In the genomic region with DNA sequence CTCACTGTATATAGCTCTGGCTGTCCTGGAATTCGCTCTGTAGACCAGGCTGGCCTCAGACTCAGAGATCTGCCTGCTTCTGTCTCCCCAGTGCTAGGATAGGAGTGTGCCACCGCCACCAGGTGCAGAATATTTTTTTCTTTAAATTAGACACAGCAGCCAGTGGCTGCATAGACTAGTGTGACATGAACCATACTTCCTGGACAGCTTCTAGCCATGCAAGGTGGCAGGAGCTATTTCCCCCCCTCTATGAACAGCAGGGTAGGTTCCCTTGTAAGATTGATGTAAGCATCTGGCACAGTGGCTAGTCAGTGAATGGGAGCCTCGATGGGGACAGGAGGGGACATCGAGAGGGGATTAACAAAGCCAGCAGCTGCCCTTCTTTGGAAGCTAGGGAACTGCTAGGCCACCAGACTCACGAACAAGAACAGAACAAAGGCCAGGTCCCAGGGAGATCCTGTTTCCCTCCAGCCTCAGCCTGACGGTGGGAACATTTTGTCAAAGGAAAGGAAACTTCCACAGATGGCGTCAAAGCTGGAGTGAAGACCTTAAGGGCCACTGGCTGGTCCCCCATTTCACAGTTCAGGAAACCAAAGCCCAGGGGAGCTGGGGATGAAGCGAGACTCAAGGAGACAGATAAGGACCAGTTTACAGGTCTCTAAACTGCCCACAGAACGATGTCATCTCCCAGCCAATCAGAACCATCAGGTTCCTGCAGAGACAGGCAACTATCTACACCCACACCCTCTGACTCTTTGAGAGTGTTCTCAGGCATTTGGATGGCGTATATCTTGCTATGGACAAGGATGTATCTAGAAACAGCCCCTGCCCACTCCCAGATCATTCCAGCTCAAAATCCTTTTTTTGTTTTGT, we compare ENCODE assay signal across 18 mouse cellular contexts. TPM values are rescaled to one million over a fixed set of nuclear protein-coding genes. Genes with fewer than 3 reads are reported as not detected.
DNase-seq lines count a peak whose midpoint lies in the region; ATAC-seq and TF ChIP-seq lines count a peak whose summit lies in the region.
"Had no signal": no experiment of that assay in that cellular context is flagged by ENCODE, and none has a peak within 500 bp of the region (broad histone marks: within the 10 kb centered on the region; RNA-seq: fewer than 3 reads in every experiment).

No protein-coding gene starts in this region.

- intact Hi-C loops in heart, postnatal 14 days (cut with DNase I), result no loop called here

- ATAC-seq in heart, postnatal 0 days (ENCODE audit: insufficient read depth, low read depth), result no peak
- 0 out of 2 replicates have a peak, but pooled peaks have one; percentile 12 for ATAC-seq in megakaryocyte-erythroid progenitor cell, adult 5-6 weeks (replicated peaks; ENCODE audit: low FRiP score, low TSS enrichment, poor library complexity, severe bottlenecking)
- ATAC-seq: forebrain, embryonic 15.5 days had no signal

- no peaks in the 10 kb centered on the region for H3K79me2 ChIP-seq in CH12.LX (replicated peaks; ENCODE audit: control insufficient read depth, extremely low read depth, insufficient read depth, poor library complexity, severe bottlenecking)

- no peak for TF ChIP-seq EP300 in heart, postnatal 0 days (IDR thresholded peaks at IDR 0.05; ENCODE audit: low read depth)
- no peak for TF ChIP-seq EP300 in CH12.LX (IDR thresholded peaks at IDR 0.05; ENCODE audit: low read length)

- no peak for DNase-seq in heart, postnatal 0 days (ENCODE audit: low spot score)
- no peak for DNase-seq in heart, postnatal 14 days
- DNase-seq in CH12.LX (ENCODE audit: extremely low read depth), result no peak
- DNase-seq in c-Kit-positive CD71-positive TER-119-positive erythroid progenitor cells, embryonic 14.5 days (ENCODE audit: low spot score), result peak; percentile 59
- no peak for DNase-seq in right cerebral cortex, postnatal 25 days
- no peak for DNase-seq in thymus, postnatal 10 days (ENCODE audit: low spot score in 2 of 2)
- no peak for DNase-seq in layer of hippocampus, adult 9-11 months
- DNase-seq: adrenal gland, postnatal 36 days; cerebellum, adult 11-12 months; kidney, adult 18-20 months; lung, postnatal 36 days had no signal

- no peak for TF ChIP-seq CTCF in heart, postnatal 0 days (IDR thresholded peaks at IDR 0.05; ENCODE audit: low read depth)
- TF ChIP-seq CTCF in CH12.LX (conservative IDR thresholded peaks at IDR 0.05 in 1 of 2, IDR thresholded peaks at IDR 0.05 in 1 of 2; ENCODE audit: low read depth in 2 of 2, low read length in 2 of 2), result no peak

- no peaks in the 10 kb centered on the region for H3K9me3 ChIP-seq in heart, postnatal 0 days (replicated peaks; ENCODE audit: control insufficient read depth, low read length)
- no peaks in the 10 kb centered on the region for H3K9me3 ChIP-seq in CH12.LX (replicated peaks; ENCODE audit: low read length)
- H3K9me3 ChIP-seq: forebrain, embryonic 15.5 days; hindbrain, embryonic 13.5 days; neural tube, embryonic 15.5 days had no signal

- no peak overlapping the region for H3K4me3 ChIP-seq in heart, postnatal 0 days (ENCODE audit: low read depth, low read length)
- no peak overlapping the region for H3K4me3 ChIP-seq in CH12.LX (replicated peaks in 1 of 3; ENCODE audit: low read depth in 2 of 3, low read length in 2 of 3, poor library complexity in 1 of 3)
- H3K4me3 ChIP-seq: forebrain, embryonic 15.5 days; hindbrain, embryonic 13.5 days; left cerebral cortex, adult 2 months; neural tube, embryonic 15.5 days had no signal

- no peak for TF ChIP-seq POLR2A in CH12.LX (IDR thresholded peaks at IDR 0.05; ENCODE audit: low read depth, low read length)

- TF ChIP-seq RAD21 in CH12.LX (IDR thresholded peaks at IDR 0.05; ENCODE audit: low read depth, low read length), result no peak

- WGBS in heart, postnatal 0 days, result 60% methylated on average over 10 of the region's 10 CpGs

- H3K36me3 ChIP-seq in heart, postnatal 0 days (replicated peaks; ENCODE audit: control insufficient read depth, insufficient read depth, low read length), result no peaks in the 10 kb centered on the region
- peaks cover 0 to 20% of the 10 kb centered on the region in 2 experiments for H3K36me3 ChIP-seq in CH12.LX (replicated peaks in 1 of 2; ENCODE audit: control insufficient read depth in 1 of 2, insufficient read depth in 1 of 2, low read length in 1 of 2)
- H3K36me3 ChIP-seq: forebrain, embryonic 15.5 days; hindbrain, embryonic 13.5 days; neural tube, embryonic 15.5 days had no signal

- H3K27ac ChIP-seq in heart, postnatal 0 days (ENCODE audit: low read depth), result peak overlapping the region; percentile 69; the same call in 1 of the 2 replicates
- no peak overlapping the region for H3K27ac ChIP-seq in CH12.LX (ENCODE audit: insufficient read depth, low read depth)
- H3K27ac ChIP-seq: forebrain, embryonic 15.5 days; hindbrain, embryonic 13.5 days; left cerebral cortex, adult 2 months; liver, embryonic 14.5 days; neural tube, embryonic 15.5 days had no signal

- H3K4me2 ChIP-seq in heart, postnatal 0 days (ENCODE audit: low read depth, low read length), result no peak overlapping the region
- no peak overlapping the region for H3K4me2 ChIP-seq in CH12.LX (ENCODE audit: insufficient read depth, low read depth, poor library complexity, severe bottlenecking)
- H3K4me2 ChIP-seq: forebrain, embryonic 15.5 days; heart, embryonic 11.5 days; hindbrain, embryonic 13.5 days; neural tube, embryonic 15.5 days had no signal

- peaks cover 40% of the 10 kb centered on the region for H3K4me1 ChIP-seq in heart, postnatal 0 days (ENCODE audit: control insufficient read depth, insufficient read depth)
- H3K4me1 ChIP-seq in CH12.LX (ENCODE audit: control insufficient read depth in 1 of 2, insufficient read depth in 2 of 2), result peaks cover 13 to 81% of the 10 kb centered on the region in 2 experiments

- no peak overlapping the region; the same call in 1 of the 2 replicates for H3K9ac ChIP-seq in heart, postnatal 0 days (replicated peaks; ENCODE audit: low read depth, low read length)
- H3K9ac ChIP-seq in CH12.LX (ENCODE audit: insufficient read depth, low read depth), result no peak overlapping the region
- H3K9ac ChIP-seq: forebrain, embryonic 15.5 days; hindbrain, embryonic 13.5 days; liver, embryonic 14.5 days; neural tube, embryonic 15.5 days had no signal

- in situ Hi-C loops in CH12.LX (cut with MboI; ENCODE audit: low pct_ligation_motif_present, low pct_unique_long_range_greater_than_20kb, low sequenced_read_pairs), result loop anchor here (25.0 kb wide), 2 partner anchors 286 to 511 kb away; no protein-coding TSS in a partner anchor

- dilution Hi-C loops in CH12.LX (cut with MboI; ENCODE audit: extremely low pct_ligation_motif_present, extremely low pct_unique_long_range_greater_than_20kb, low sequenced_read_pairs), result no loop called here

- H3K27me3 ChIP-seq in heart, postnatal 0 days (ENCODE audit: control insufficient read depth, insufficient read depth, low read length), result no peaks in the 10 kb centered on the region
- H3K27me3 ChIP-seq in CH12.LX (replicated peaks), result no peaks in the 10 kb centered on the region
- H3K27me3 ChIP-seq: forebrain, embryonic 15.5 days; neural tube, embryonic 15.5 days had no signal

TF ChIP-seq in CH12.LX, 34 proteins besides CTCF, POLR2A, EP300 and RAD21:
- no peak for TF ChIP-seq KAT2A (IDR thresholded peaks at IDR 0.05; ENCODE audit: insufficient replicate concordance, low read length)
- TF ChIP-seq CHD2 (IDR thresholded peaks at IDR 0.05; ENCODE audit: low read length), result no peak
- 0 out of 2 replicates have a peak, but pooled peaks have one; percentile 9 for TF ChIP-seq ZNF384 (IDR thresholded peaks at IDR 0.05; ENCODE audit: low read depth, low read length)

RNA-seq across cellular contexts. Expression of a gene that starts 11.8 kb away (rescaled TPM):
- total RNA-seq in heart, postnatal 0 days (2014; rRNA removed; ENCODE audit: low replicate concordance), result 30.8 and 33.3 TPM in 2 replicates
- polyA plus RNA-seq in heart, postnatal 0 days (2015; fragmentation: Nextera tagmentation; extraction: Ambion mirVana), result 15.2 and 16.4 TPM in 2 replicates
- 10 to 100 TPM; 12.0 to 13.0 TPM for total RNA-seq in heart, postnatal 14 days (2021)
- total RNA-seq in CH12.LX (2012; rRNA removed), result 36.8 and 45.3 TPM in 2 replicates
- total RNA-seq in CH12.LX (2014; rRNA removed), result 23.4 and 24.2 TPM in 2 replicates
- polyA plus RNA-seq in CH12.LX (2012; ENCODE audit: insufficient read length, low read depth), result 46.1 and 47.6 TPM in 2 replicates
- total RNA-seq in megakaryocyte-erythroid progenitor cell, adult 5-6 weeks (2014; fragmentation: Nextera tagmentation), result 75.6 and 93.3 TPM in 2 replicates
- 39.5 and 66.4 TPM in 2 replicates for total RNA-seq in megakaryocyte-erythroid progenitor cell, adult 5-6 weeks (2017)

RNA-seq across cellular contexts. Expression of a gene that starts 52.0 kb away (rescaled TPM):
- total RNA-seq in heart, postnatal 0 days (2014; rRNA removed; ENCODE audit: low replicate concordance), result 148 and 166 TPM in 2 replicates
- polyA plus RNA-seq in heart, postnatal 0 days (2015; fragmentation: Nextera tagmentation; extraction: Ambion mirVana), result 226 and 231 TPM in 2 replicates
- total RNA-seq in heart, postnatal 14 days (2021), result 100 to 1,000 TPM; 741 to 790 TPM
- total RNA-seq in CH12.LX (2012; rRNA removed) (74.0 and 88.1 TPM in 2 replicates), CH12.LX (2014; rRNA removed) (73.4 and 84.6 TPM in 2 replicates)
- polyA plus RNA-seq in CH12.LX (2012; ENCODE audit: insufficient read length, low read depth), result 237 and 248 TPM in 2 replicates
- 6.3 and 8.4 TPM in 2 replicates for total RNA-seq in megakaryocyte-erythroid progenitor cell, adult 5-6 weeks (2014; fragmentation: Nextera tagmentation)
- 18.3 and 22.3 TPM in 2 replicates for total RNA-seq in megakaryocyte-erythroid progenitor cell, adult 5-6 weeks (2017)
